Mouse (Mus musculus): ENCODE results near the gene Rnf225. TPM values are rescaled to one million over a fixed set of nuclear protein-coding genes. Genes with fewer than 3 reads are reported as not detected.

Gene Rnf225
- polyA plus RNA-seq, 1 experiment from 2014 or later: 0.69 TPM

DNA sequence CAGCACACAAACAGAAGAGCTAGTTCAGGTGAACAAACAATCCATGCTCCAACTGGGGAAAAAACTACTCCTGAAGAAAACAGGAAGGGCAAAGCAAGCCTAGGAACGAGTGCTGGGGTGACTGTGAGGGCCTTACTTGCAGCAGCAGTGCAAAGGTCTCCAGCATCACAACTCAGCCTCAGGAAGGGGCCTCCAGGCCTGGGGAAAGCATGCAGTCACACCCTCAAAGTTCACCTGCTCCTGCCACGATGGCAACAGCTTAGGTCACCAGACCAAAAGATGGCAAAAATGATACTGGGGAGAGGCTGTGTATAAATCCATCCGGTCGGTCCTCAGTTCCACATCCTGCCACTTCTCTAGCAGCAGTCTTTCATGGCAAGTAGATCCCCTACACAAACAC is 31.7 kb downstream of the Rnf225 start:
- H3K9me3 ChIP-seq (replicated peaks; ENCODE audit: control insufficient read depth, low read length): no peaks in the 10 kb centered on the region
- DNase-seq (ENCODE audit: low spot score) (no peak), ATAC-seq (replicated peaks; ENCODE audit: insufficient number of reproducible peaks, low FRiP score, low TSS enrichment, low read depth) (no peak)
- no peak overlapping the region for H3K9ac ChIP-seq (replicated peaks; ENCODE audit: low read length)
- no peak overlapping the region for H3K27ac ChIP-seq (replicated peaks; ENCODE audit: low read depth, low read length)
- no peak overlapping the region for H3K4me3 ChIP-seq (ENCODE audit: low read depth, low read length)
- H3K27me3 ChIP-seq (ENCODE audit: control insufficient read depth, insufficient read depth, low read length): no peaks in the 10 kb centered on the region
- no peaks in the 10 kb centered on the region for H3K4me1 ChIP-seq (ENCODE audit: control insufficient read depth, insufficient read depth, low read length)
- no peaks in the 10 kb centered on the region for H3K36me3 ChIP-seq (replicated peaks; ENCODE audit: control insufficient read depth, insufficient read depth, low read depth, low read length)
- 79% methylated on average over 4 of the region's 4 CpGs for WGBS
- no peak overlapping the region for H3K4me2 ChIP-seq (ENCODE audit: low read depth, low read length)

DNA sequence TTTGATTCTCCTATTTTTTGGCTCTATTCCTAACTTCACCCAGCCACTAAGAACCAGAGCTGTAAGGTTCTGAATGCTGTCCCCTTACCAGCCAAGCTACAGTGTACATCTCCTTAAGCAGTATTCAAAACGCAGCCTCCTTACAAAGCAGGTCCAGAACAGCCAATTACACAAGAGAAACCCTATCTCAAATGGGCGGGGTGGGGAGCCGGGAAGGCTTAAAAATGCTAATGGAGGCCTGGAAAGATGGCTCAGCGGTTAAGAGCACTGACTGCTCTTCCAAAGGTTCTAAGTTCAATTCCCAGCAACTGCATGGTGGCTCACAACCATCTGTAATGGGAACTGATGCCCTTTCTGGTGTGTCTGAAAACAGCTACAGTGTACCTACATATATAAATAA is 32.5 kb downstream of the Rnf225 start:
- DNase-seq (ENCODE audit: low spot score): no peak
- H3K4me2 ChIP-seq (ENCODE audit: low read depth, low read length): no peak overlapping the region

DNA sequence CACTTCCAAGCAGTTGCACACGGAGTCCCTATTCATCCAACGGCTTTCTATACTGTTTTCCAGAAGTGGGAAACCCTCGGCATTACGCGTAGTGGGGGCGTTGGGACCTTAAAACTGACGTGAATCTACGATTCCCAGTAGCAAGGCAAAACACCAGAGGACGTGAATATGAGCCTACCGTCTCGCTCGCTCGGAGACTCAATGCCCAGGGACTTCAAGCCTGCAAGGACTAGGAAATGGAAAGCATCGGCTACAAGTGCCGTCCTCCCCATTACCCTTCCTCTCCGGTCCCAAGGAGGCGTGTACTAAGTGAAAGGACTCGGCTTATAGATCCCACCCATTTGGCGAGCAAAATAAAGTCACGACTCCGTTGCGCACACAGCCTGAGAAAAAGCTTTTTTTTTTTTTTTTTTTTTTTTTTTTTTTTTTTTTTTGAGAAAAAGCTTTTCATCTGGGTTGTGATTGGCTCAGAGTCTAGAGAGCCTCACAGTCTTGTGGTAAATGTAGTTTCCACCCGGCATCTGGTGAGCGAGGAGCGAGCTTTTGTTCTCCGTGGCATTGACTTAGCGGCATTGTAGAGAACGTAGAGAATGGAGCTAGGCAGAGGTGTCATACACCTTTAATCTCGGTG is 34.4 kb downstream of the Rnf225 start:
- Histone ChIP-seq H3K36me3 (replicated peaks; ENCODE audit: control insufficient read depth, insufficient read depth, low read depth, low read length) (no peaks in the 10 kb centered on the region), H3K4me3 (ENCODE audit: low read depth, low read length) (peak overlapping the region; percentile 41), H3K27me3 (ENCODE audit: control insufficient read depth, insufficient read depth, low read length) (no peaks in the 10 kb centered on the region), H3K9me3 (replicated peaks; ENCODE audit: control insufficient read depth, low read length) (no peaks in the 10 kb centered on the region), H3K9ac (replicated peaks; ENCODE audit: low read length) (peak overlapping the region; percentile 53), H3K4me1 (ENCODE audit: control insufficient read depth, insufficient read depth, low read length) (no peaks in the 10 kb centered on the region; the same call in 1 of the 2 replicates), H3K27ac (replicated peaks; ENCODE audit: low read depth, low read length) (peak overlapping the region; percentile 62; the same call in 1 of the 2 replicates), H3K4me2 (ENCODE audit: low read depth, low read length) (peak overlapping the region; percentile 49)
- 3% methylated on average over 29 of the region's 29 CpGs for whole genome bisulfite sequencing
- DNase-seq (ENCODE audit: low spot score): peak; percentile 86
- ATAC-seq (replicated peaks; ENCODE audit: insufficient number of reproducible peaks, low FRiP score, low TSS enrichment, low read depth): peak; percentile 49

More for the DNA sequence above, 32.5 kb downstream of the Rnf225 start:
- no peaks in the 10 kb centered on the region for H3K4me1 ChIP-seq (ENCODE audit: control insufficient read depth, insufficient read depth, low read length)
- H3K27me3 ChIP-seq (ENCODE audit: control insufficient read depth, insufficient read depth, low read length): no peaks in the 10 kb centered on the region
- no peak overlapping the region for H3K9ac ChIP-seq (replicated peaks; ENCODE audit: low read length)
- H3K27ac ChIP-seq (replicated peaks; ENCODE audit: low read depth, low read length): no peak overlapping the region
- no peak for ATAC-seq (replicated peaks; ENCODE audit: insufficient number of reproducible peaks, low FRiP score, low TSS enrichment, low read depth)
- no peaks in the 10 kb centered on the region for H3K36me3 ChIP-seq (replicated peaks; ENCODE audit: control insufficient read depth, insufficient read depth, low read depth, low read length)
- no peak overlapping the region for H3K4me3 ChIP-seq (ENCODE audit: low read depth, low read length)
- no peaks in the 10 kb centered on the region for H3K9me3 ChIP-seq (replicated peaks; ENCODE audit: control insufficient read depth, low read length)
- WGBS: 19% methylated on average over 4 of the region's 4 CpGs

DNA sequence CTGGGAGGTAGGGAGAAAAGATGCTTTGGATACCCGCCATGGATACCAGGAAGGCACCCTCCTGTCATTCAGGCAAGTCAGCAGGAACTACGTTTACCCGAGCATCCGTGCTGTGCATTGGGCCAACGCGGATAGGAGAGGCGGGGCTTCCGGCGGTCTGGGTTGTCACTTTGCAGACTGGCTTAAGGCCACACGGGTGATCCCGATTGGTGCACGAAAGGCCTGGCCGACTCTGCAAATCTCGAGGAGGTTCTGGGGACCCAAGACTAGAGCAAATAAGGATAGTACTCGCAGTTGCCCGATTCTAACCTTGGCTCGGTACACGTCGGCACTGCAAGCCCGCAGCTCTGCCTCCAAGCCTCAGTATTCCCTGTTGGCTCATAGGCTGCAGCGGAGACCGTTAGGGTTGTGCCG is 38.5 kb downstream of the Rnf225 start, which contains the start of gene Zfp324:
TSS of gene Zfp324 (plus strand) at position 161 of the 414 bp plus-strand sequence.
- no peaks in the 10 kb centered on the region; the same call in 1 of the 2 replicates for H3K4me1 ChIP-seq (ENCODE audit: control insufficient read depth, insufficient read depth, low read length)
- H3K9ac ChIP-seq (replicated peaks; ENCODE audit: low read length): peak within 1 kb of the TSS; percentile 90
- no peaks in the 10 kb centered on the region for H3K27me3 ChIP-seq (ENCODE audit: control insufficient read depth, insufficient read depth, low read length)
- H3K36me3 ChIP-seq (replicated peaks; ENCODE audit: control insufficient read depth, insufficient read depth, low read depth, low read length): no peaks in the 10 kb centered on the region
- no peaks in the 10 kb centered on the region for H3K9me3 ChIP-seq (replicated peaks; ENCODE audit: control insufficient read depth, low read length)
- H3K4me2 ChIP-seq (ENCODE audit: low read depth, low read length): peak within 1 kb of the TSS; percentile 87
- WGBS: 0% methylated on average over 23 of the region's 23 CpGs
- peak within 1 kb of the TSS; percentile 73 for H3K4me3 ChIP-seq (ENCODE audit: low read depth, low read length)
- H3K27ac ChIP-seq (replicated peaks; ENCODE audit: low read depth, low read length): peak within 1 kb of the TSS; percentile 69
- peak; percentile 86 for ATAC-seq (replicated peaks; ENCODE audit: insufficient number of reproducible peaks, low FRiP score, low TSS enrichment, low read depth)
- DNase-seq (ENCODE audit: low spot score): peak; percentile 90

DNA sequence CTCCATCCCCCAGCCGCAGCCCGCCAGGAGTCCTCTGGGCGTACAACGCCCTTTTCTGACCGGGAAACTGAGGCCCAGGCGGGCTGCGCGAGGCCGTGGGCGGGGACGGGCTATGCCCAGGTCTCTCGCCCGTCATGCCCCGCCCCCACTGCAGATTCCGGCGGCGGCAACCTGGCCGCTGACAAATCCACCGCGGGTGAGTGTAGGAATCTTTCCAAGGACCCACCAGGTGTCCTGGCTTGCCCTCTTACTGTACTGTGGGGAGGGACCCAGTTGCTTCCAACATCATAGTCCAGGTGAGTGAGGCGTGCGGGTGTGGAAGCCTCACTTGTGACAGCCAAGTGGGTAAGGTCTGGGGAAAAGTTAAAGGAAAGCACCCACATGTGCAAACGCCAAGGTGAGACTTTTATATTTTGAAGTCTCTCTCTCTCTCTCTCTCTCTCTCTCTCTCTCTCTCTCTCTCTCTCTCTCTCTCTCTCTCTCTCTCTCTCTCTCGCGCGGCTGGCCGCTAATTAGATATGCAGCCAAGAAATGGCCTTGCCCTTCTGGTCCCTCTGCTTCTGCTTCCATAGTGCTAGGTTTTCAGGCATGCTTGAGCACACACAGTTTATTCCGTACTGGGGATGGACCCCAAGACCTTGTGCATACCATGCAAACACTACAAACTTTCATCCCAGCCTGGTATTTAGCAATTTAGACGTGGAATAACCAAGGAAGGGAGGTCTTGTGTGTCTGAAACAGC is 39.1 kb downstream of the Rnf225 start:
- H3K4me2 ChIP-seq (ENCODE audit: low read depth, low read length): peak overlapping the region; percentile 87
- H3K27ac ChIP-seq (replicated peaks; ENCODE audit: low read depth, low read length): peak overlapping the region; percentile 69
- WGBS: under 1% methylated on average over 29 of the region's 29 CpGs
- H3K4me3 ChIP-seq (ENCODE audit: low read depth, low read length): peak overlapping the region; percentile 73
- H3K9me3 ChIP-seq (replicated peaks; ENCODE audit: control insufficient read depth, low read length): no peaks in the 10 kb centered on the region
- H3K27me3 ChIP-seq (ENCODE audit: control insufficient read depth, insufficient read depth, low read length): no peaks in the 10 kb centered on the region
- DNase-seq (ENCODE audit: low spot score): peak; percentile 52
- H3K4me1 ChIP-seq (ENCODE audit: control insufficient read depth, insufficient read depth, low read length): no peaks in the 10 kb centered on the region; the same call in 1 of the 2 replicates
- H3K36me3 ChIP-seq (replicated peaks; ENCODE audit: control insufficient read depth, insufficient read depth, low read depth, low read length): peaks cover 2% of the 10 kb centered on the region
- peak; percentile 46 for ATAC-seq (replicated peaks; ENCODE audit: insufficient number of reproducible peaks, low FRiP score, low TSS enrichment, low read depth)
- peak overlapping the region; percentile 90 for H3K9ac ChIP-seq (replicated peaks; ENCODE audit: low read length)

DNA sequence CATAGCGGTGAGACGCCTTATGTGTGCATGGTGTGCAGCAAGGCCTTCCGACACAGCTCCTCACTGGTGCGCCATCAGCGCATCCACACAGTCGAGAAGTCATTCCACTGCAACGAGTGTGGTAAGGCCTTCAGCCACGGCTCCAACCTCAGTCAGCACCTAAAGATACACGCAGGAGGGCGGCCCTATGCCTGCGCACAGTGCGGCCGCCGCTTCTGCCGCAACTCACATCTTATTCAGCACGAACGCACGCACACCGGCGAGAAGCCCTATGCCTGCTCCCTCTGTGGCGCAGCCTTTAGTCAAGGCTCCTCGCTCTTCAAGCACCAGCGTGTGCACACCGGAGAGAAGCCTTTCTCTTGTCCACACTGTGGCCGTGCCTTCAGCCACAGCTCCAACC is 43.7 kb downstream of the Rnf225 start:
- DNase-seq (ENCODE audit: low spot score) (no peak), ATAC-seq (replicated peaks; ENCODE audit: insufficient number of reproducible peaks, low FRiP score, low TSS enrichment, low read depth) (no peak)
- Histone ChIP-seq H3K4me2 (ENCODE audit: low read depth, low read length) (no peak overlapping the region), H3K9me3 (replicated peaks; ENCODE audit: control insufficient read depth, low read length) (no peaks in the 10 kb centered on the region), H3K27me3 (ENCODE audit: control insufficient read depth, insufficient read depth, low read length) (no peaks in the 10 kb centered on the region), H3K4me1 (ENCODE audit: control insufficient read depth, insufficient read depth, low read length) (no peaks in the 10 kb centered on the region; the same call in 1 of the 2 replicates), H3K4me3 (ENCODE audit: low read depth, low read length) (no peak overlapping the region), H3K36me3 (replicated peaks; ENCODE audit: control insufficient read depth, insufficient read depth, low read depth, low read length) (peaks cover 5% of the 10 kb centered on the region), H3K27ac (replicated peaks; ENCODE audit: low read depth, low read length) (no peak overlapping the region), H3K9ac (replicated peaks; ENCODE audit: low read length) (no peak overlapping the region)
- WGBS: 93% methylated on average over 25 of the region's 25 CpGs

DNA sequence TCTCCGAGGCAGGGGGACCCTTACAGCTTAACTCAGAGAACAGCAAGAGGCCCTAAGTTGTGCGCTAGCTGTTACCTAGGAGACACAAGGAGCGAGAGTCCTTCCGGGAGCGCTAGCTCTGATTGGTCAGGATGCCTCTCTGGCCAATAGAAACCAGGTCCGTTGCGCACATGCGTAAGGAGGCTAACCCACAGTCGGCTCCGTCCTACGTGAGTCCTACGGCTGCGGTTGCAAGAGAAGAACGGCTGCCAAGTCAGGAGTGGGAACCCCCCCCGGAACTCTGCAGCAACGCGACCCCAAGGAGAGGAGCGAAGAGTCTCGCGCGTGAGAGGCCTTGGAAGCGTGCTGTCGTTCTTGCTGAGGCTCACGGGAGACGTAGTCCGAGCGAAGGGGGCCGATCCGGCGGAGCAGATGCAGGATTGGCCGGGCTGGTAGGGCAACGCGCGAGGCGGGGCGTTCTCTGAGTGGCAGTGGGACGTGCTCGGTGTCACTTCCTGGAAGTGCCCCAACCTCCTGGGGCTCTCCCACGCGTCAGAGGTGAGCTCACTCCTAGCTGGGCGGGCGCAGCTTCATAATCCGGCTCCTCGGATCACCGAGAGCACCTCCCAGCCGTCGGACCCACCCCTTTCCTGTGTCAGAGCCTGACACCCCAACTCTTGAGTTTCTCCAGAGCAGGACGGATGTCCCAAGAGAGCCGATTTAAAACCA is 50.6 kb downstream of the Rnf225 start, which contains the start of gene Zfp446:
TSS of gene Zfp446 (plus strand) at position 167 of the 708 bp plus-strand sequence.
- no peaks in the 10 kb centered on the region for H3K36me3 ChIP-seq (replicated peaks; ENCODE audit: control insufficient read depth, insufficient read depth, low read depth, low read length)
- H3K4me2 ChIP-seq (ENCODE audit: low read depth, low read length): peak within 1 kb of the TSS; percentile 40
- H3K27me3 ChIP-seq (ENCODE audit: control insufficient read depth, insufficient read depth, low read length): no peaks in the 10 kb centered on the region
- ATAC-seq (replicated peaks; ENCODE audit: insufficient number of reproducible peaks, low FRiP score, low TSS enrichment, low read depth): peak; percentile 99
- peak; percentile 98 for DNase-seq (ENCODE audit: low spot score)
- peaks cover 2% of the 10 kb centered on the region; the same call in 1 of the 2 replicates for H3K4me1 ChIP-seq (ENCODE audit: control insufficient read depth, insufficient read depth, low read length)
- no peaks in the 10 kb centered on the region for H3K9me3 ChIP-seq (replicated peaks; ENCODE audit: control insufficient read depth, low read length)
- peak within 1 kb of the TSS; percentile 68 for H3K9ac ChIP-seq (replicated peaks; ENCODE audit: low read length)
- under 1% methylated on average over 49 of the region's 49 CpGs for WGBS
- H3K4me3 ChIP-seq (ENCODE audit: low read depth, low read length): peak within 1 kb of the TSS; percentile 61
- peak within 1 kb of the TSS; percentile 65 for H3K27ac ChIP-seq (replicated peaks; ENCODE audit: low read depth, low read length)
